Mouse (Mus musculus) erythroblast, embryonic 14.5 days (primary cell): ENCODE data around the gene Ptp4a2.

Source experiments
- GATA1 ChIP-seq: IDR thresholded peaks from 2 replicates; pipeline ENCODE4 v1.6.1; 2012; ENCODE audit warnings: low read length, inconsistent platforms, mixed read lengths
- TAL1 ChIP-seq: IDR thresholded peaks from 3 replicates; pipeline ENCODE4 v1.6.1; 2012; ENCODE audit warnings: low read length, inconsistent platforms, mixed read lengths

GRCm38 (mm10) chr4:129771672-129772521, 39.1 kb upstream of the Ptp4a2 start:
- no peak for TF ChIP-seq GATA1
- TF ChIP-seq TAL1 = no peak
